Mouse (Mus musculus): ENCODE results near the gene Rps6kl1. TPM values are rescaled to one million over a fixed set of nuclear protein-coding genes. Genes with fewer than 3 reads are reported as not detected.

Rps6kl1 gene
- polyA plus RNA-seq, 1 experiment from 2014 or later: 8.6 TPM

DNA sequence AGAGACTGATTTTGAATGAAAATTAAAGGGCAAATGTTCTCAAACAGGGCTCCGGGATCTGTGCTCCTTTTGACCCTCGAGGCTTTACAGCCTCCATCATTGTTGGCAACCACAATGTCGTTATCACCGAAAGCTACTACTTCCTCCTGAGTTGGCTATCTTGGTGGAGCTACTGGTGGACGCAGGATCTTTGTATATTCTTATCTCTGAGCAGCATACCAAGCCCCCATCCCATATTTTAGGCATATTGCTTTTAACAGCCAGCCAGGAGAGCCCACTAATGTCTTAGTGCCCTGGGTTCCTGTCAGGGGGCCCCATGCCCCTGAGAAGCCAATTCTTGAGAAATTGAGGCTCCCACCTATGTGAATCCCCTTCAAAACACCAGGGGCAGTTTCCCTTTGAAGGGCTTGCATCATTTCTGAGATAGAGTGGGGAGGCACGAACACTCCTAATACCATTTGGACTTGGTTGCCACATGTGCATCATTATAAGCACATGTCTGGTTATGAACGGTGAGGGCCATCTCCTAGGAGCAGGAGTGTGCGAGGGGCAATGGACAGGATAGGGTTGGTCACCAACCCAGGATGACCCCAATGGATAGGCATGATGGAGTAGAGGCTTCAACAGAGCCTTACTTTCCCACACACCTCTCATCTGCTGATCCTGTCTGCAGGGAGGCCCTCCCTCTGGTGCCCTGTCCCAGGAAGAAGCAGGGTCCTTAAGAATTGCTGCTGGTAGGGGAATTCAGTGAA is 16.8 kb downstream of the Rps6kl1 start:
- no peak overlapping the region for H3K4me3 ChIP-seq
- no peak overlapping the region for H3K9ac ChIP-seq
- no peak for ATAC-seq
- 93% methylated on average over 8 of the region's 8 CpGs for WGBS
- H3K27ac ChIP-seq: no peak overlapping the region
- no peaks in the 10 kb centered on the region for H3K9me3 ChIP-seq (replicated peaks)
- peaks cover 64% of the 10 kb centered on the region for H3K36me3 ChIP-seq (ENCODE audit: poor library complexity, severe bottlenecking)
- H3K27me3 ChIP-seq: no peaks in the 10 kb centered on the region
- no peak overlapping the region for H3K4me2 ChIP-seq
- H3K4me1 ChIP-seq: no peaks in the 10 kb centered on the region

DNA sequence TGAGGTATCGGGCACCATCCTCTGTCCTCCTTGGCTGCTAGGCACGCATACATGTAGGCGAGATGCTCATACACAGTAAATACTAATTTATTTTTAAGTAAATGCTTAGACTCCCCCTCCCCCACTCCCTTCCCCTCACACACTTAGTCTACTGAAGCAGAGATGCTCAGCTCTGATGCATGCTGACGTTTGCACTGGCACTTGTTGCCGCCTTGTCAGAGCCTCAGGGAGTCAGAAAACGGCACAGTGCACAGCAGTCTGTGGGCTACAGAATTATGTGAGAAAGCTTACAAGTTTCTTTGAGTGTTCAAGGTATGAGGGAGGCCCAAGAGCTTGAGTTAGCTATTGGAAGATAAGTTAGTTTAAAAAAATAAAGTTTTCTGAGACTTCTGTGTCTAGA is 19.7 kb downstream of the Rps6kl1 start:
- no peak overlapping the region for H3K4me3 ChIP-seq
- H3K4me2 ChIP-seq: no peak overlapping the region
- no peak for ATAC-seq
- H3K9me3 ChIP-seq (replicated peaks): no peaks in the 10 kb centered on the region
- WGBS: 91% methylated on average over 6 of the region's 6 CpGs
- H3K9ac ChIP-seq: no peak overlapping the region
- no peaks in the 10 kb centered on the region for H3K4me1 ChIP-seq
- no peaks in the 10 kb centered on the region for H3K27me3 ChIP-seq
- no peak overlapping the region for H3K27ac ChIP-seq
- H3K36me3 ChIP-seq (ENCODE audit: poor library complexity, severe bottlenecking): peaks cover 90% of the 10 kb centered on the region

DNA sequence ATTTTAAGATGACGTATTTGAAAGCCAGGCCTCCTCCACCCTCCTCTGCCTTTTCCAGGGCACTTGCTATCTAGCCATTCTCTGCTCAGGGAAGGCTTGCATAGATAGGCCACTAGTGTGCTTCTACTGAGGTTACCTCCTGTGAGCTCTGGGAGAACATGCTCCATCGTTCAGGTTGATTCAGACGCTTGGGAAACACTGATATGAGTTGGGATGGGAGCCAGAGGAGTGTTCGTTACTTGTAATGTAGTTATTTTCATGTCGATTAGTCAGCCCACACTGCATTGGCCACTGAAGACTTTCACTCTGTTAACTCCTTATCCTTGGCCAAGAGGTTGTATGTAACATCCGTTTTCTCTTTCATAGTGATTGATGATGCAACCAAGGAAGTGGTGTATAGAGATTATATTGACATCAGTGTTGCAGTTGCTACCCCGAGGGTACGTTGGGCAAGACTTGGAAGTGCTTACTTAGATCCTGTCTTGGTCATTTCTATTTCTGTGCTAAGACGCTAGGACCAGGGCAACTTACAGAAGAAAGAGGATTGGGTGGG is 21.6 kb downstream of the Rps6kl1 start:
- Histone ChIP-seq H3K27me3 (no peaks in the 10 kb centered on the region), H3K9ac (no peak overlapping the region), H3K36me3 (ENCODE audit: poor library complexity, severe bottlenecking) (peaks cover 89% of the 10 kb centered on the region), H3K4me3 (no peak overlapping the region), H3K4me1 (no peaks in the 10 kb centered on the region), H3K4me2 (no peak overlapping the region), H3K27ac (no peak overlapping the region), H3K9me3 (replicated peaks) (no peaks in the 10 kb centered on the region)
- ATAC-seq: no peak
- WGBS: 95% methylated on average over 9 of the region's 9 CpGs

DNA sequence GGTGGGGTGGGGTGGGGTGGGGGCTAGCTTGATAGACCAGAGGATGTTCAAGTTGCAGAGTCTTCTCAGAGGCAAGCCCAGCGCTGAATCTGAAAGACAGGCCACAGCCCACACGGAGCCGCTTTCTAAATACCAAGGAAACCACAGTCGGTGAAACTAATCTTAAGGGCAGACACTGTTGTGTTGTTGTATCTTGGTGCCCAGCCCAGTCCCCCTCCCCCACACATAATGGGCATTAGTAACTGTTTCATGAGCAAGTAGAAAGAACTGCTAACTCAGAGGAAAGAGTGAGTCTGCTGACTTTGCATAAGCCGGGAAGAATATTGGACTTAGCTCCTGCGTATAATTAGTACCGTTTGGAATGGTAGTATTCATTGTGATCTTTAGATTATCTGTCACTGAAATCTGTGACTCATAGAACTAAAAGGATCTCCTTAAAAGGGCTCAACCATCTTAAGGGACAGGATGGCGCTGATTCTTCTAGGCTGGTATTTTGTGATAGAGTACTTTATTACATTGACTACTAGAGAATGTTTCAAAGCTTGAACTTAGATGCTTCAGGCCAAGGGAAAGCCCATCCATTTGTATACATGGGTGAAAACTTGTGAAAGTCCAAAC is 24.0 kb downstream of the Rps6kl1 start:
- Histone ChIP-seq H3K9ac (no peak overlapping the region), H3K4me1 (no peaks in the 10 kb centered on the region), H3K4me2 (no peak overlapping the region), H3K9me3 (replicated peaks) (no peaks in the 10 kb centered on the region), H3K4me3 (no peak overlapping the region), H3K36me3 (ENCODE audit: poor library complexity, severe bottlenecking) (peaks cover 89% of the 10 kb centered on the region), H3K27me3 (no peaks in the 10 kb centered on the region), H3K27ac (no peak overlapping the region)
- 85% methylated on average over 8 of the region's 8 CpGs for WGBS
- no peak for ATAC-seq

DNA sequence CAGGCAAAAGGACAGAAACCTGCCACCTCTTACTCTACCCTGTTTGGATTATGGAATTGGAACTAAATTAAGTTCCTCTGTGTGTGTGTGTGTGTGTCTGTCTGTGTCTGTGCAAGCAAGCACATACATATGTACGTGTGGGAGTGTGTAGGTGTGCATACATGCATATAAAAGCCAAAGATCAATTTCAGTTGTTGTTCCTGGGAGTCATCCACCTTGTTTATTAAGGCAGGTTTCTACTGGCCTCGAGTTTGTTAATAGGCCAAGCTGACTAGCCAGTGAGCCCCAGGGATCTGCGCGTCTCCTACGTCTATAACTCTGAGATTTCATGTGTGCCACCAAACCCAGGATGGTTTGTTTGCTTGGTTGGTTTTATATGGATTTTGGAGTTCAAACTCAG is 26.3 kb downstream of the Rps6kl1 start:
- H3K9me3 ChIP-seq (replicated peaks): no peaks in the 10 kb centered on the region
- ATAC-seq: no peak
- H3K4me2 ChIP-seq: no peak overlapping the region
- no peak overlapping the region for H3K4me3 ChIP-seq
- H3K27me3 ChIP-seq: no peaks in the 10 kb centered on the region
- 94% methylated on average over 5 of the region's 5 CpGs for WGBS
- no peak overlapping the region for H3K27ac ChIP-seq
- H3K36me3 ChIP-seq (ENCODE audit: poor library complexity, severe bottlenecking): peaks cover 92% of the 10 kb centered on the region
- H3K4me1 ChIP-seq: 0 out of 2 replicates have a peak, but pooled peaks cover 3% of the 10 kb centered on the region
- no peak overlapping the region for H3K9ac ChIP-seq

DNA sequence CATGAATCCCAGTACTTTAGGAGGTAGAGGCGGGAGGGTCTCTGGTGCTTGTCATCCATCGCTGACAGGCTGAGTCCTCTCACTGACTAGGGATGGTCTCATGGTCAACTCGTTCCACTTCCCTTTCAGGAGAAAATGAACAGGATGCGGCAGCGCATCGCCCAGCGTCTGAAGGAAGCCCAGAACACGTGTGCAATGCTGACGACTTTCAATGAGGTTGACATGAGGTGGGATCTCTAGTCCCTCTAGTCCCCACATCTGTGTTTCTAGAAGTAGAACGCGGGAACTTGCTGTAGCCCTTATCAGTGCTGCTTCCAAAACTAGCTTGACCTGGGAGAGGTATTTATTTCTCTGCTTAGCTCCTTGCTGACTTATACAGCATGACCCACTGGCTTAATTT is 27.4 kb downstream of the Rps6kl1 start:
- Histone ChIP-seq H3K9ac (no peak overlapping the region), H3K4me3 (no peak overlapping the region), H3K27ac (no peak overlapping the region), H3K27me3 (no peaks in the 10 kb centered on the region), H3K9me3 (replicated peaks) (no peaks in the 10 kb centered on the region), H3K36me3 (ENCODE audit: poor library complexity, severe bottlenecking) (peaks cover 94% of the 10 kb centered on the region), H3K4me1 (0 out of 2 replicates have a peak, but pooled peaks cover 3% of the 10 kb centered on the region), H3K4me2 (no peak overlapping the region)
- ATAC-seq: no peak
- WGBS: 95% methylated on average over 11 of the region's 11 CpGs

DNA sequence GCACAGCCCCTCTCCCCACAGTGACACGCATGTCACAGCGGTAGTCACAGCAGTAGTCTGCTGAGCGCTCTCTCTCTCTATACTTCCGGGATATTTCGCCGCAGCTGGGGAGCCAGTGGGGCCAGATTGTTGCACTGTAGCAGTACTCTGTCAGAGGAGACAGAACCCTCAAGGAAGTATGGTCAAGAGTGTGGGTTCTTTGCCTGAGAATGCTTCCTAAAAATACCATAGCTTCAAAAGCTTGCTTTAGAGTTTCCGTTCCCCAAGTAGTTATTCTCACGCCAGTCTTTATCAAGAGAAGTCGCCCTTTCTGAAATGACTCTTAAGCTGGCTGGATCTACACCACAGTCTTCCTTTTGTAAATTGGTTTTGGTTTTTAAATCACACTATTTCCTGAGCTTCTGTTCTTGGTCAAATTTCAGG is 27.9 kb downstream of the Rps6kl1 start:
- Histone ChIP-seq H3K36me3 (ENCODE audit: poor library complexity, severe bottlenecking) (peaks cover 94% of the 10 kb centered on the region), H3K9ac (no peak overlapping the region), H3K9me3 (replicated peaks) (no peaks in the 10 kb centered on the region), H3K4me1 (0 out of 2 replicates have a peak, but pooled peaks cover 3% of the 10 kb centered on the region), H3K4me3 (no peak overlapping the region), H3K27me3 (no peaks in the 10 kb centered on the region), H3K4me2 (no peak overlapping the region), H3K27ac (no peak overlapping the region)
- ATAC-seq: no peak
- 91% methylated on average over 9 of the region's 9 CpGs for WGBS

DNA sequence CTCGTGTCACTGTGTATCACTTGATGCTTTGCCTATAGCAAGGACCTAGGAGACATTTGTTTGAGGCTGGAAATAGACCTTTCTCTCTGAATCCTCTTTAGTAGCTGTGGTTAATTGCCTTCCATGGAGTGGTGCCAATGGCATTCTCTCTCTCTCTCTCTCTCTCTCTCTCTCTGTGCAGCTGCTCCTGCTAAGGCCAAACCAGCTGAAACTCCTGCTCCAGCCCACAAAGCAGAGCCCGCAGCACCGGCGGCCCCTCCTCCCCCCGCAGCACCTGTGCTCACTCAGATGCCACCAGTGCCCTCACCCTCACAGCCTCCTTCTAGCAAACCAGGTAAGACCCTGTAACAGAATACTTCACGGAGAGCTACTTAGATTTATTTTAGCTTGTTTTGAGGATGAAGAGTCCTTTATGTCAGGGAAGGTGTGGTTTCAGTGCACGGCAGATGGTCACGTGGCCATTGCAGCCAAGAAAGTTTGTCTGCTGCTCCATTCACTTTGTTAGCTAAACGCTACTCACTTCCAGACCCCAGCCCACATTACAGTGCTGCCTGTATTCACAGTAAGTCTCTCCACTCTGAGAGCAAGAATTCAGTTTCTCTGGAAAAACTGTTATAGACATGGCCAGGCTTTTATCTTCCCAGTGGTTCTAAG is 29.1 kb downstream of the Rps6kl1 start:
- Histone ChIP-seq H3K4me1 (0 out of 2 replicates have a peak, but pooled peaks cover 3% of the 10 kb centered on the region), H3K9me3 (replicated peaks) (no peaks in the 10 kb centered on the region), H3K9ac (no peak overlapping the region), H3K4me3 (no peak overlapping the region), H3K27me3 (no peaks in the 10 kb centered on the region), H3K4me2 (no peak overlapping the region), H3K36me3 (ENCODE audit: poor library complexity, severe bottlenecking) (peaks cover 84% of the 10 kb centered on the region), H3K27ac (peak overlapping the region; percentile 15; the same call in 1 of the 2 replicates)
- ATAC-seq: no peak
- 86% methylated on average over 9 of the region's 9 CpGs for WGBS

DNA sequence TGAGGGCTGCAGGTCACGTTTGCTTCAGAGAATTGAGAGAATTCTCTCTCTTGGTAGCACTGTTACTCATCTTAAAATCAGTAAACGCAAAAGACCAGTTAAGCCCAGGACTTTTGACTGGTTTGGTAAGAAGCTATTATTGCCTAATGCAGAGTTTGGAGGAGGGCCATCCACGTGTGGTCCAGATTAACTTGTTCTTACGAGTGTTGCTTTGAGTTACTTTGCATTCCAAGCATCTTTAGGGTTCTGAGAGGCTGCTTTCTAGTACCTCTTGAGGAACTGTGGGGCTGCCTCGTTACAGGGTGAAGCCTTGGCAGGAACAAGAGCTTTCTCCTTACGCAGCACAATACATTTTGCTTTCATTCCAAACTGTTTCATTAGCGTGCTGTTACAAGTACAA is 35.4 kb downstream of the Rps6kl1 start:
- ATAC-seq: no peak
- WGBS: 63% methylated on average over 7 of the region's 7 CpGs
- H3K9ac ChIP-seq: no peak overlapping the region
- H3K4me2 ChIP-seq: no peak overlapping the region
- peaks cover 25% of the 10 kb centered on the region for H3K4me1 ChIP-seq
- H3K9me3 ChIP-seq (replicated peaks): no peaks in the 10 kb centered on the region
- no peaks in the 10 kb centered on the region for H3K27me3 ChIP-seq
- no peak overlapping the region for H3K27ac ChIP-seq
- no peak overlapping the region for H3K4me3 ChIP-seq
- H3K36me3 ChIP-seq (ENCODE audit: poor library complexity, severe bottlenecking): peaks cover 45% of the 10 kb centered on the region

DNA sequence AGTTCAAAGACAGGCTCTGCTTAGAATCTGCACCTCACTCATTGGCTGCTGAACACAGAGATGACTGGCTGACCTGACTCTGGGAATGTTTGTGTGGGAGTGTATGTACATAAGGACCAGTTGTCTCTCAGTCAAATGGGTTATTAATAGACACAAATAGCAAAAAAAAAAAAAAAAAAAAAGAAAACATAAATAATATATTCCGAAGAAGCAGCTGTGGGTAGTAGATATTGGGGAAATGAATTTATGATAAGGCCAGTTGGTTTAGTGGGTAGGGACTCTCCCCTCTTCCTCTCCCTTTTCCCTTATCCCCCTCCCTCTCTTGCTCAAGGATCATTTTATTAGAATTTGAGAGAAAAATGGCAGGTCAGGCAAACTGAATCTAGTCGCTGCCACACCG is 37.1 kb downstream of the Rps6kl1 start:
- Histone ChIP-seq H3K4me2 (no peak overlapping the region), H3K27me3 (no peaks in the 10 kb centered on the region), H3K27ac (no peak overlapping the region), H3K36me3 (ENCODE audit: poor library complexity, severe bottlenecking) (peaks cover 29% of the 10 kb centered on the region), H3K9ac (no peak overlapping the region), H3K9me3 (replicated peaks) (no peaks in the 10 kb centered on the region), H3K4me1 (peaks cover 37% of the 10 kb centered on the region), H3K4me3 (no peak overlapping the region)
- WGBS: 92% methylated on average over 3 of the region's 3 CpGs
- no peak for ATAC-seq

DNA sequence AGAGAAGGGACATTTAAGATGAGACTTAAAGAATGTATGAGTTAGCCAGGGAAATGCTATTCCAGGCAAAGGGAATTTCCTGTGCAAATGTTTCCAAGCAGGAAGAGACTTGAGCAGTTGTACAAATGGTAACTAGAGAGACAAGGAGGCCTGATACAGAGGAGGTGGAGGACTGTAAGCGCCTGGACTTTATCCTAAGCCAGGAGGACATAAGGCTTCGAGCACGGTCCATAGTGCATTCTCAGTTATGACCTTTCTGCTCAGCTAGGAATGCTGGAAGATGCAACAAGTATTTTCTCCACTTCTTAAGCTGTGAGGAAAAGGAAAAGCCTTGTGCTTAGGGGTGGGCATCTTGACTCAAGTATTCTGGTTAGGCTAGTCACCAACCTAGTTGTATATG is 37.7 kb downstream of the Rps6kl1 start:
- Histone ChIP-seq H3K36me3 (ENCODE audit: poor library complexity, severe bottlenecking) (peaks cover 23% of the 10 kb centered on the region), H3K9me3 (replicated peaks) (no peaks in the 10 kb centered on the region), H3K4me3 (no peak overlapping the region), H3K27ac (no peak overlapping the region), H3K9ac (no peak overlapping the region), H3K4me1 (peaks cover 37% of the 10 kb centered on the region), H3K27me3 (no peaks in the 10 kb centered on the region), H3K4me2 (no peak overlapping the region)
- WGBS: 93% methylated on average over 3 of the region's 3 CpGs
- no peak for ATAC-seq
